Mouse (Mus musculus) lung, embryonic 16.5 days (tissue): ENCODE results near the gene Morn4. TPM values are rescaled to one million over a fixed set of nuclear protein-coding genes. Genes with fewer than 3 reads are reported as not detected.

Source experiments
- ATAC-seq: fragments of 200-750 bp; cut with Nextera tagmentation; 2 replicates; pipeline ENCODE4 v1.8.0; 2017; ENCODE audit warnings: low read depth, mild to moderate bottlenecking, moderate library complexity
- H3K27ac ChIP-seq: fragments of 300-500 bp; sonication (generic); 2 replicates; pipeline ENCODE4 v1.5.1; 2014; ENCODE audit warnings: mild to moderate bottlenecking, control low read depth, low read length
- H3K27me3 ChIP-seq: fragments of 300-500 bp; sonication (generic); 2 replicates; pipeline ENCODE4 v1.6.1; 2014; ENCODE audit warnings: low read depth, low read length, mixed read lengths; ENCODE audit not compliant: control insufficient read depth, insufficient read depth
- H3K36me3 ChIP-seq: fragments of 300-500 bp; sonication (generic); 2 replicates; pipeline ENCODE4 v1.6.1; 2014; ENCODE audit warnings: low read length; ENCODE audit not compliant: control insufficient read depth, insufficient read depth
- H3K4me1 ChIP-seq: fragments of 300-500 bp; sonication (generic); replicated peaks from 2 replicates; pipeline ENCODE4 v1.6.1; 2014; ENCODE audit warnings: low read length, mixed read lengths; ENCODE audit not compliant: control insufficient read depth, insufficient read depth
- H3K4me2 ChIP-seq: fragments of 300-500 bp; sonication (generic); 2 replicates; pipeline ENCODE4 v1.6.1; 2014; ENCODE audit warnings: low read depth, low read length, control low read depth
- H3K4me3 ChIP-seq: fragments of 300-500 bp; sonication (generic); 2 replicates; pipeline ENCODE4 v1.5.1; 2014; ENCODE audit warnings: mild to moderate bottlenecking, low read length, control low read depth
- H3K9ac ChIP-seq: fragments of 300-500 bp; sonication (generic); 2 replicates; pipeline ENCODE4 v1.6.1; 2014; ENCODE audit warnings: low read length, control low read depth
- H3K9me3 ChIP-seq: fragments of 300-500 bp; sonication (generic); 2 replicates; pipeline ENCODE4 v1.6.1; 2016; ENCODE audit warnings: low read length; ENCODE audit not compliant: control insufficient read depth
- WGBS: fragments of 180-500 bp; shearing (Covaris S2); extraction: QIAGEN DNeasy Blood & Tissue Kit; methylation state at CpG from one replicate; pipeline ENCODE4 v1.1.7; 2014; 5-methylcytosine and 5-hydroxymethylcytosine counted together
- polyA plus RNA-seq: library from polyadenylated mRNA; unstranded; fragments of >200 nt; fragmentation: Nextera tagmentation; extraction: Ambion mirVana; gene quantifications from 2 replicates; pipeline ENCODE4 v1.2.1, GENCODE M21; 2015

The Morn4 gene
- polyA plus RNA-seq, 1 experiment from 2014 or later: 18.5 TPM

- no peaks in the 10 kb centered on the region for H3K4me1 ChIP-seq
- no peaks in the 10 kb centered on the region for H3K27me3 ChIP-seq
- H3K4me3 ChIP-seq: no peak overlapping the region
- no peaks in the 10 kb centered on the region for H3K36me3 ChIP-seq
- ATAC-seq: no peak
- H3K9me3 ChIP-seq: no peaks in the 10 kb centered on the region
- H3K9ac ChIP-seq: no peak overlapping the region
- WGBS: 75% methylated on average over 2 of the region's 2 CpGs
- no peak overlapping the region for H3K4me2 ChIP-seq
- no peak overlapping the region for H3K27ac ChIP-seq
These were observed 30.3 kb downstream of the Morn4 start for GRCm38 (mm10) chr19:42055881-42056280.

DNA sequence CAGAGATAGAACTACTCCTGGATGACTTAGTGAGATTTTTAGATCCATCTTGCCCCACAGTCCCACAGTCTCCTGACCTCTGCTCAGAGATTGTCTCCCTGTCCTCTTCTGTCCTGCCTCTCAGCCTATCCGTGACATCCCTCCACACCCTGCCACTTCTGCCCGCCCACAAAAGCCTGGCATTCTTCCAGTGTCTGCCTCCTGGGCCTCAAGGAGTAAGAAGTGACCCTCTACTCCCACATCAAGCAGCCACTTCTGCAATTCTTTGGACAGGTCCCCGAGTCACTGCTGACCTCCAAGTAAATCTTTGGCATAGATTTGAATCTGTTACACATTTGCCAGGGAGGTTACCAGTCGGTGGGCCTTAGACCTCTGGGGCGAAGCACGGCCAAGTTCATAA is 31.9 kb downstream of the Morn4 start:
- peak; percentile 51; the same call in 1 of the 2 replicates for ATAC-seq
- Histone ChIP-seq H3K27ac (no peak overlapping the region), H3K4me3 (no peak overlapping the region), H3K27me3 (no peaks in the 10 kb centered on the region), H3K9me3 (no peaks in the 10 kb centered on the region), H3K9ac (no peak overlapping the region), H3K4me2 (no peak overlapping the region), H3K4me1 (no peaks in the 10 kb centered on the region), H3K36me3 (no peaks in the 10 kb centered on the region)
- WGBS: 48% methylated on average over 6 of the region's 6 CpGs

DNA sequence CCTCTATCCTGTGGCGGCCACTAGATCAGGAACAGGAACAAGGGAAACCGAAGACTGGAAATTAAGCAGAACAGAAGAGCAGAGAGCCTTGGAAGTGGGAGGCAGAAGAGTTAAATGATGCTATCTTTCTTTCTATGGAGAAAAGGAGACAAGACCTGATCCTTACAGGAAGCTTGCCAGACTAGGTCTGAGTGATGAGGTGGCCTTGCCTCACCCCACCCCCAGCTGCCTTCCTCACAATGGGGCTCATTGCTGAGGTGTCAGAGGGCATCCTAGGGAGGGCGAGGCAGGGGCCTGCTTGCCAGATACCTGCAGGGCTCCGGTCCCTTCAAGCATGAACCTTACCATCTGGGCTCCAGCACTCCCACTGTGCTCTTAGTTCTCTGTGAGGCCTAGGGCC is 34.2 kb downstream of the Morn4 start, which contains the start of gene 4933411K16Rik:
Gene 4933411K16Rik, plus strand, starts transcription at position 301 of the 400 bp plus-strand sequence.
- H3K9me3 ChIP-seq: no peaks in the 10 kb centered on the region
- H3K4me3 ChIP-seq: no peak within 1 kb of the TSS
- no peak for ATAC-seq
- 77% methylated on average over 4 of the region's 4 CpGs for WGBS
- H3K27ac ChIP-seq: no peak within 1 kb of the TSS
- H3K4me1 ChIP-seq: no peaks in the 10 kb centered on the region
- no peaks in the 10 kb centered on the region for H3K36me3 ChIP-seq
- H3K4me2 ChIP-seq: no peak within 1 kb of the TSS
- H3K27me3 ChIP-seq: no peaks in the 10 kb centered on the region
- no peak within 1 kb of the TSS for H3K9ac ChIP-seq

DNA sequence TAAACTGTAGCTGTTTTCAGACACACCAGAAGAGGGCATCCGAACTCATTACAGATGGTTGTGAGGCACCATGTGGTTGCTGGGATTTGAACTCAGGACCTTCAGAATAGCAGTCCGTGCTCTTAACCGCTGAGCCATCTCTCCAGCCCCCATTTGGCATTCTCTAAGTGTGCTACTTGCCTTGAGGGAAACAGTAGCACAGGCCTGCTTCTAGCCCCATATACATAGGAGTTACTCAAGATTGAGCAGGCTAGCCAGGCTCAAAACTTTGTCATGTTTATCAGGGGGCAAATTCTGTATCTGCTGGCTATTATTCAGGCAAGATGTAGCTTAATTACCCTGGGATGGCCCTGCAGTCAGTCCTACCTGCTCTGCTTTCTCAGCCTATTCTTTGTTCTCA is 34.8 kb downstream of the Morn4 start:
- no peak for ATAC-seq

GRCm38 (mm10) chr19:42050251-42050650 is 35.9 kb downstream of the Morn4 start:
- no peak for ATAC-seq
- H3K27me3 ChIP-seq: no peaks in the 10 kb centered on the region
- WGBS: 77% methylated on average over 1 of the region's 1 CpGs
- H3K4me1 ChIP-seq: peaks cover 5% of the 10 kb centered on the region
- H3K27ac ChIP-seq: no peak overlapping the region
- H3K36me3 ChIP-seq: no peaks in the 10 kb centered on the region
- H3K4me2 ChIP-seq: no peak overlapping the region
- no peak overlapping the region for H3K9ac ChIP-seq
- H3K9me3 ChIP-seq: no peaks in the 10 kb centered on the region
- no peak overlapping the region for H3K4me3 ChIP-seq

More for the DNA sequence above, 34.8 kb downstream of the Morn4 start:
- no peak overlapping the region for H3K4me3 ChIP-seq
- H3K9me3 ChIP-seq: no peaks in the 10 kb centered on the region
- no peak overlapping the region for H3K9ac ChIP-seq
- H3K36me3 ChIP-seq: no peaks in the 10 kb centered on the region
- WGBS: 82% methylated on average over 3 of the region's 3 CpGs
- H3K4me1 ChIP-seq: no peaks in the 10 kb centered on the region
- H3K27me3 ChIP-seq: no peaks in the 10 kb centered on the region
- H3K4me2 ChIP-seq: no peak overlapping the region
- H3K27ac ChIP-seq: no peak overlapping the region

DNA sequence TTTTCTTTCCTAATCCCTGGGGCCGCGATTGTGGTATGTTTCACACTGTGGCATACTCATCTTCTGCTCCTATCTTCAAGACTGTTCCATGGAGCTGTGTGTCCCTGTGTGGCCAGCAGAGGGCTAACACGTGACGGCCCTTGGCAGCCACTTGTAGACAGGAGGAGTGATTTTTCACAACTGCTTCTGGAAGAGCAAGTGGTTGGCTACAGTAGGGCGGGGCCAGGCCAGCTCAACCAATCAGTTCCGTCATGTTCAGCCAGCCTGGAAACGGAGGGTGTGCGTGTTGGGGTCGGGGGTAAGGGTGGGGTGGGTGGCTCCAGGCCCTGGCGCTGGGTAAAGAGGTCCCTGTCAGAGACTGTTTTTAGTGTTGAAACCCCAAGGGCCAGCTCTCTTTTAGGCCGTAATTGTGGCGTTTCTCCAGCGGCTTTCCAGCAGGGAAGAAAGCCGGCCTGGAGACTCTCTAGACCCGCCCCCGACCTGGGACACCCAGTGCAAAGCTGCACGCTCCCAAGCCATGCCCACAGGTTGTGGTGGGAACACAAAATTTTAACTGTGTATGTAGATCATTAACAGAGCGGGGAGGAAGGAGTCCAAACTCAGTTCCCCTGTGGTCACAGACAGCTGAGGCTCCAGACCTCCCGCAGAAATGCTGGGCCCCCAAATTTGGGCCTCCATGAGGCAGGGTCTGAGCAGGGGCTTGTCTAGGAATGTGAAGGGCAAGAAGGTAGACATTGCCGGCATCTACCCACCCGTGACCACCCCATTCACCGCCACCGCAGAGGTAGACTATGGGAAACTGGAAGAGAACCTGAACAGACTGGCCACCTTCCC is 40.7 kb downstream of the Morn4 start, which contains the start of gene Hoga1:
Gene Hoga1, plus strand, starts transcription at position 342 of the 834 bp plus-strand sequence.
- H3K4me1 ChIP-seq: peaks cover 5% of the 10 kb centered on the region
- no peaks in the 10 kb centered on the region for H3K27me3 ChIP-seq
- 19% methylated on average over 23 of the region's 23 CpGs for WGBS
- peak; percentile 96 for ATAC-seq
- H3K9ac ChIP-seq: peak within 1 kb of the TSS; percentile 62
- no peaks in the 10 kb centered on the region for H3K36me3 ChIP-seq
- H3K9me3 ChIP-seq: no peaks in the 10 kb centered on the region
- H3K4me2 ChIP-seq: peak within 1 kb of the TSS; percentile 66
- no peak within 1 kb of the TSS for H3K27ac ChIP-seq
- H3K4me3 ChIP-seq: peak within 1 kb of the TSS; percentile 50

DNA sequence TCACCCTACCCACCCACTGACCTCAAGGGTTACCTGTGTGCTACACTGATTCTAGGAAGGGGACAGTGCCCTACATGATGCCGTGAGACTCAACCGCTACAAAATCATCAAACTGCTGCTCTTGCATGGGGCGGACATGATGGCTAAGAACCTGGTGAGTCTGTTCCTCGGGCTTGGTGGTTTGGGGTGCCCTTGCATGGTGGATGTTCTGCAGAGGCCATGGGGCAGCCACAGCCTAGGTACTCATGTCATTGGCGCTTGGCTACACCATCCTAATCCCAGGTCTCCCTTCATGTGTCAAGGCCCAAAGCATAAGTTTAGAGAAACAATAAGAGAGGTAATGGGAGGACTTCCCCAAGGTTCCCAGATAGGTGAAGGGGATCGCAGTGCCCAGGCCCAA is 42.2 kb downstream of the Morn4 start:
- 92% methylated on average over 6 of the region's 6 CpGs for WGBS
- no peak for ATAC-seq
- no peak overlapping the region for H3K4me3 ChIP-seq
- no peaks in the 10 kb centered on the region; the same call in 1 of the 2 replicates for H3K27me3 ChIP-seq
- peaks cover 5% of the 10 kb centered on the region for H3K4me1 ChIP-seq
- no peak overlapping the region for H3K9ac ChIP-seq
- no peaks in the 10 kb centered on the region for H3K9me3 ChIP-seq
- no peak overlapping the region for H3K27ac ChIP-seq
- no peaks in the 10 kb centered on the region for H3K36me3 ChIP-seq
- no peak overlapping the region for H3K4me2 ChIP-seq

- WGBS: 88% methylated on average over 12 of the region's 12 CpGs
- no peaks in the 10 kb centered on the region; the same call in 1 of the 2 replicates for H3K27me3 ChIP-seq
- ATAC-seq: no peak
These were observed 47.8 kb downstream of the Morn4 start for GRCm38 (mm10) chr19:42038310-42038709.

DNA sequence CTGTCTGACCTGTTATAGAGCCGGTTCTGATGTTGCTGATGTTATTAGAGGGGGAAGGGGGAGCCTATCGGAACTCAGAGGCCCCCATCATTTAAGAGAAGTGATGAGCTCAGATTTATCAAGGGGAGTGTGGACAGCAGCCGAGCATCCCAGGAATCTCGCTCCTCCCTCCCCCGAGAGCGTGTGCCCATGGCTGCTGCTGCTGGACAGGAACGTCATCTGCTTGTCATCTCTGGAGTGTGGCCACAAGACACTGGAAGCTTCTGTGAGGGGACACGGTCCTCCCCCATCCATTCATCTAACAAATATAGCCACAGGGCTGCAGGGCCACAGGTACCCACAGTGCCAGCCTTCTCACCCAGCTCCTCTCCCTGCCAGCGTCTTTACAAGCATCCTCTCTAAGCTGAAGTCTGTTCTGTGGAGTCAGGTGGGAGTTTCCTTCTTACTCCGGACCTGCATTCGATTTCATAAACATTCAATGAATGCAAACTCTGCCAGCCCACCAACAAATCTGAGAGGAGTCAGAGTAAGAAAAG is 48.9 kb downstream of the Morn4 start:
- no peak overlapping the region for H3K4me2 ChIP-seq
- H3K4me1 ChIP-seq: peaks cover 9% of the 10 kb centered on the region; the same call in 1 of the 2 replicates
- WGBS: 54% methylated on average over 11 of the region's 11 CpGs
- H3K27ac ChIP-seq: no peak overlapping the region
- no peak overlapping the region for H3K9ac ChIP-seq
- H3K9me3 ChIP-seq: no peaks in the 10 kb centered on the region
- no peak for ATAC-seq
- no peak overlapping the region for H3K4me3 ChIP-seq
- H3K27me3 ChIP-seq: no peaks in the 10 kb centered on the region; the same call in 1 of the 2 replicates
- no peaks in the 10 kb centered on the region for H3K36me3 ChIP-seq

More at GRCm38 (mm10) chr19:42038310-42038709, 47.8 kb downstream of the Morn4 start:
- H3K27ac ChIP-seq: no peak overlapping the region
- H3K9ac ChIP-seq: no peak overlapping the region
- H3K4me2 ChIP-seq: no peak overlapping the region
- no peaks in the 10 kb centered on the region for H3K9me3 ChIP-seq
- peaks cover 9% of the 10 kb centered on the region; the same call in 1 of the 2 replicates for H3K4me1 ChIP-seq
- H3K36me3 ChIP-seq: no peaks in the 10 kb centered on the region
- no peak overlapping the region for H3K4me3 ChIP-seq
